Mouse (Mus musculus): ENCODE data around the gene 2310039H08Rik.
A peak's percentile ranks its signal among the peaks of the same experiment; 100 is the strongest.
"Not testable (repeated sequence)": the region's sequence is repeated elsewhere in the genome, so short reads cannot be mapped to it uniquely, and the experiment has no call there.

2310039H08Rik gene

DNA sequence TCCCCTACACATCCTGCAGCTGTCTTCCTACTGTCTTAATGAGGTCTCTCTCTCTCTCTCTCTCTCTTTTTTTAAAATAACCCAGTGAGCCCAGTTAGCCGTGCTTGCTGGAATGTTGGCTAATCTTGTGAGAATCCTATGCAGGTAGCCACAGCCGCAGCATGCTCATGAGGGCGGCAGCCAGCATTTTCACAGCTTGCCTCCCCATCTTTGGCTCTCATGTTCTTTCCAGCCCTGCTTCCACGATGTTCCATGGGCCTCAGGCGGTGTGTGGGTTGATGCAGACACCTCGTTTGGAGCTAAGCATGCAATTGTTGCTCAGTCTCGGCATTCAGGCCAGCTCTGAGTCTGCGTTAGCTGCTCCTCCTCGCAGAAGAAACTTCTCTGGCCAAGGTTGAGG is 7.5 kb upstream of the 2310039H08Rik start:
- not testable (repeated sequence) for DNase-seq

DNA sequence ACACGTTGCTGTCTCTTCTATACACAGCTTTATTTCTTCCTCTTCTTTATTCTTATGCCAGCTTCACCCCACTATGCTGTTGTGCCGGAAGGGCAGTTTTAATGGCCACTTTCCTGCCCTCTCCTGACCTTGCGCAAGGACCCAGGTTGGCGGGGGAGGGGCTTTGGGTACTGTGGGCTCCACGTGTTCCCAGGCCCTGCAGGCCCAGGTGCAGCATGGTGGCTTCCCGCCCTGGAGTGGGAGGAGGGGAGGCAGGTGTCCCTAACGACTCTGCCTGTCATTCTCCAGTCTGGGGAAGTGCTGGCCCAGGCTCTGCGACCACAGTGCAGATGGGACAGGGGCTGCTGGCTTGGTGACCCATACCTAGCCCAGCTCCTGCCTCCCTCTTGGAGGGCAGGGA is 4.6 kb upstream of the 2310039H08Rik start:
- peak; percentile 34 for DNase-seq

DNA sequence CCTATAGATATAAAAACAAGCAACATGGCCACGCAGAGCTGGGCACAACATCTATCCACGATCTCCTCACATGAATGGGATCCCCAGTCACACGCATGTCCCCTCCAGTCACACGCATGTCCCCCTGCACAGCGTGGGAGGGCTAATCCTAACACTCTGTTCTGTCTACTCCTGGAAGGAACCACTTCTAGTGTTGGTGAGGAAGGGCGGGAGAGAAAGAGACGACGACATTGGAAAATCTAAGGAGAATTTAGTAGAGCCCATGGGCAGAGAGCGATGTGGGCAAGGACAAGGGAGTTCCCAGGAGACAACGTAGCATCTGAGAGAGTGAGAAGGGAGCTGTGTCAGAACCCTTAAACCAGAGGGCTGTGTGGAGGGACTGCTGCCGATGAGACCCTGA is 1.9 kb upstream of the 2310039H08Rik start:
- no peak for DNase-seq

DNA sequence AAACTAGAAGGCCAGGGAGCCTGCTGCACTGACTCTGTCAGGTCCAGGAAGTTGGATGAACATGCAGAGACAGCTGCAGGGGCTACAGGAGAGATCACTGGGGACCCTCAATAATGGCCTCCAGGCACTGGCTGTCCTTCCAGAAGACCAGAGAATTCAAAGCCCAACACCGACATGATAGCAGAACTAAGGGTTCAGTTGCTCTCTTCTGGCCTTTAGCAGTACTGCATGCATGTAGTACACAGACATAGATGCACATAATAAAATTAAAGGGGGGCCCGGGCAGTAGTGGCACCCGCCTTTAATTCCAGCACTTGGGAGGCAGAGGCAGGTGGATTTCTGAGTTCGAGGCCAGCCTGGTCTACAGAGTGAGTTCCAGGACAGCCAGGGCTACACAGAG is 1.4 kb upstream of the 2310039H08Rik start:
- DNase-seq = no peak

DNA sequence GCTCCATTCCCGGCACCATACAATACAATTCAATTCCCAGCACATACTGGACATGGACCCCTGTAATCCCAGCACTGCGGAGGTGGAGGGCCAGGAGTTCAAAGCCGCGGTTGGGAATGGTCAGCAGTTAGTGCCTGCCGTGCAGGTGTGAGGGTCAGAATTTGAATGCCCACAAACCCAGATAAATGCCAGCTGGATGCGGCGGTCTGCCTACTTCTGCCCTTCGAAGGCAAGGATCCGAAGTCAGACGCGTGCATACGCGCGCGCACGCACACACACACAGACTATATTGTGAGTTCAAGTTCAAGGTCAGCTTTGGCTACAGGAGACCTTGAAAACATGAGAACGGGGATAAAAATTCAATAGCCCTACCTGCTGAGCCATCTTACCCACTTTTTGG is 819 bp upstream of the 2310039H08Rik start:
- peak; percentile 20 for DNase-seq

DNA sequence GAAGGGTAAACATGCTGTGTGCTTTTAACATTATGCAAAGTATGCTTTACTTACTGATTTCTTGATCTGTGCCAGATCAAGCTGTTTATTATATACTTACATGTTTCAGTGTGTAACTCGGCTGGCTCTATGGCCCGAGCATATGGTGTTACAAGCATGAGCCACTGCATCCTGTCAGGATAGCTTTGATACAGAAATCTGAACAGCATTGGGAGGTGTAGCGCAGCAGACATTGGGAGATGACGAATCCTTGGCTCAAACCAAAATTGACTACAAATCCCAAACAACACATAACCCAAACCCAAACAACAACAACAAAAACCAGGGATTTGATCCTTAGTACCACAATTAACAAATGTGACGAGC is 414 bp upstream of the 2310039H08Rik start:
- DNase-seq = no peak

DNA sequence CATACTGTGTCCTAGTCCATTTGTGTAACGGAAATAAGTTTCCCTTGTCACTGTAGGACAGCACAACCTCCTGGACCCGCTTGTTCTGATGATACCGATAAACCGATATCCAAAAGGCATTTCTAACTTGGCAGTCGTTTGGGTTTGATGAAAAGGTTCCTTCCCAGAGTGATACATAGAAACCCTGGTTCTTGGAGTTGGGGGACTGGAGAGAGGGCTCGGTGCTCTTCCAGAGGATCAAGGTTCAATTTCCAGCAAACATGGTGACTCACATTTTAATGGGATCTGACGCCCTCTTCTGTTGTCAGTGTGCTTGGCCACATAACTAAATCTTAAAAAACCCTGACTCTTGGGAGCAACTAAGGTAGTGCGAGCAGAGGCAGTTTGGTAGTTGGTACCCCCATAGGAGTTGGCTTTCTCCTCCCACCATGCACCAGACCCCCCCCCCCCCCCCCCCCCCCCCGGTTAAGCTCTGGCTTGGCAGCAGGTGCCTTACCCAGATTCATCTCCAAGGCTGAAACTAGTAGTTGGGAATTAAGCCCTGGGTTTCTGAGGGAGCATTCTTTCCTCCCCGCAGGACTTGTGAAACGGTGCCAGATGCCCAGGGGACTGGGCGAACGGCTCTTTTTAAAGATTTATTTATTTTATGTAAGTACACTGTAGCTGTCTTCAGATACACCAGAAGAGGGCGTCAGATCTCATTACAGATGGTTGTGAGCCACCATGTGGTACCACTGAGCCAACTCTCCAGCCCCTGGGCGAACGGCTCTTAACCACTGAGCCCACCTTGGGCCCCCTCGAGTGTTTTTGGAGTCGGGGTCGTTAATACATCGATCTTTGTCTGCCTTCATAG is 1.1 kb downstream of the 2310039H08Rik start:
- peak; percentile 15 for DNase-seq

DNA sequence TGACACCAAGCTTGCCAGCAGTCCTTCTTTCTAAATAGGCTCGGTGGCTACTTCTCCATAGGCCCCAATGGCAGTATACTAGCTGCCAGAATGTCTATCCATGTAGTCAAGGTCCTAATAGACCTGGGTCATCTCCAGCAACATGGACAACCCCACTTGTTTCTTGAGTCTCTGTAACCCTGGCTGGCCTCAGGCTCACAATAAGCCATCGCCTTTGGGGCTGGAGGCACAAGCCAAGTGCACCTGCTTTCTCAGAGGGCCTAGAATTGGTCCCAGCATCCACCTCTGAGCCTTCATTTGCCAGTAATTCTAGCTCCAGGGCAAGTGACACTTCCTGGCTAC is 1.7 kb downstream of the 2310039H08Rik start:
- no peak for DNase-seq

DNA sequence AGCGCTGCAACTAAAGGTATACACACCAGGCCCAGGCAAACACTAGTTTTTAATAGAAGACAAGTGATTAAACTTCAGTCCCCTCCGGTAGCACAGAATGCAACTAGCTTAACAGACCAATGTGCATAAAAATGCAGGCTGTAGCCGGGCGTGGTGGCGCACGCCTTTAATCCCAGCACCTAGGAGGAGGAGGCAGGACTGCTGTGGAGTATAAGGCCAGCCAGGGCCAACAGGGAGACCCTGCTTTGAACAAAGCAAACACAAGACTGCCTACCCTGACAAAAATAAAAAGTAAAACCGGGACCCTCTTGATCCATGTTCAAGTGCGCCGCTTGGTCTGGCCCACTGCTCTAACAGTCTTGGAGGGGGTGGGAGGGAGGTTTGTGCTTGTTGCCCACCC is 2.6 kb downstream of the 2310039H08Rik start:
- DNase-seq = no peak

DNA sequence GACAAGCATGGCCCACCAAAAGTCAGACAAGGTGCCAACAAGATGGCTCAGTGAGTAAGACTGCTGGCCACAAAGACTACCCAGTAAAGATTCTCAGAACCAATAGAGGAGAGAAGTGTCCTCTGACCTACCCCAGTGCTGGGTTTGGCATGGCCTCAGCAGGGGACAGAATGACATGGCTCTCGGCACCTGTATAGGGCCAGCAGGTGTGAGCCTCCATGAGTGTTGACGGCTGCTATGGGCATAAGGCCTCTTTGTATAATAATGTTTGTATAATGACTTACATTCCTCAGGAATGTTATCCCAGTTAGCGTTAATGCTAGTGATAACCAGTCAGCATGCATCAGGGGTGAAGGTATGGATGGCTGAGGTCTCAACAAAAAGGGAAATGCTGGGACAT is 3.7 kb downstream of the 2310039H08Rik start:
- no peak for DNase-seq

DNA sequence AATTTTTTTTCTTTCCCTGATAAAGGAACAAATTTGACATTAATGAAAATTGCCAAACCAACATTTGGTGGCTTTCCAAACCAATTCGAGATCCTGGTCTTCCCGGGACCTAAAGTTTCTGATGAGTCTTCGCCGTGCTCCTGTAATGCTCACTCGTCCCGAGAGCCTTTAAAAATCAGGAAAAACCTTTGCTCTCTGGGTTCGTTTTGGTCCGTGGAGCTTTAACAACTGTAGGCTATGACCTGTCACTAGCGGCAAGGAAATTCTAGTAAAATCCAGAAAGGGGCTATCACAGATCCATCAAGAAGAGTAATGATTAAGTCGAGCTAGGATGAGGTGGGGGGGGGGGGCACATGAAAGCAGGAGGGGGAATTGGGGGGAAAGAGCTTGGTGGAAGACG is 9.4 kb downstream of the 2310039H08Rik start:
- peak; percentile 29 for DNase-seq

DNA sequence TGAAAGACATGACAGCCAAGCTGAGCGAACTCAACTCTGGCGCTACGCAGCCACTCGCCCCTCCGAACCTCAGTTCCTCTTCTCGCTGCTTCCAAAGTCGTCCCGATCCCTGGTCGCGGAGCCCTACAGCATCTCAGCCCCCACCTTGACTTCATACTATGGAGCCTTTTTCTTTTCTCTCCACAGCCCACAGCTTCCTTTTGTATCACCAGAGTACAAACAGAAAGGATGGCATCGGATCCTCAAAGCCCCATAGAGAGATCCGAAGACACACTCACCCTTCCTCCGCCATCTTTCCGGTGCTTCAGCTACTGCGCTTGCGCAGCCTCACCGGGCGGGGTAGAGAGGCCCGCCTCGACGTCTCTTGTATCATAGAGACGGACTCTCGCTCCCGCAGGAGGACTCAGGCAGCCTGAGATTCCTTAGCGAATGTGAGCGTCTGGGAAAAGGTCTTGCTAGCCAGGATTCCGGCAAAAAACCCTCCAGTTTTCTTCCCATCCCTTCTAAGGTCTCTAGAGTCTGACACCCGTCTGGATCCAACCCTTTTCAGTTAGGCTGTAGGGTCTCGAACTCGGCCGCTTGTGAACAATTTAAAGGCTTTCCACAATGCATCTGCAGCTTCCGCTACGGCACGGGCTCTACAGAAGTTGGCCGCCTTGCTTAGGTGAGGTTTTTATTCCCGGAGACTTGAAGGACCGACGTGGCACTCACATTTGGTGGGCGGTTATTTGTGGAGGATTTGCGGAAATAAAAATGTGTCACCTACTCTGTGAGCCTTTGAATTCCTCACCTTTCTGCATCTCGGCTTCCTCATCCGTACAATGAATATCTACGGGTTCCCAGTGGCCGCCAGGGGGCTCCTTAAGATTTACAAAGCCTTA is 10.1 kb downstream of the 2310039H08Rik start, which contains the start of gene Rpl7l1:
Gene Rpl7l1, minus strand, starts transcription at position 332 of the 881 bp plus-strand sequence.
- peak; percentile 93 for DNase-seq

DNA sequence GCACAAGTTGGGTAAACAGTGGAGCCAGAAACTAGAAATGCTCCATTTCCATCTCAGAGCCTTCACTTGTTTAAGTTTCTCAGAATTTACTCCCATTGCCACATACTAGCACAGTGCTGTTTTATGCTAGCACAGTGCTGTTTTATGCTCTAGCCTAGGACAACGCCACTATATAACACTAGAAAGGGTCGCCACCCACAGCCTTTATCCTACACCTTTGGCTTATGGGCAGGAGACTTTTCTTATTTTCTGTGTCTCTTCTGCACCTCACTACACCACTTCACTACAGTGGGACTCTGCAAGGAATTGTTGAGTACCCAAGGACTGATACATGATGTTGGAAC is 10.8 kb downstream of the 2310039H08Rik start:
- no peak for DNase-seq

DNA sequence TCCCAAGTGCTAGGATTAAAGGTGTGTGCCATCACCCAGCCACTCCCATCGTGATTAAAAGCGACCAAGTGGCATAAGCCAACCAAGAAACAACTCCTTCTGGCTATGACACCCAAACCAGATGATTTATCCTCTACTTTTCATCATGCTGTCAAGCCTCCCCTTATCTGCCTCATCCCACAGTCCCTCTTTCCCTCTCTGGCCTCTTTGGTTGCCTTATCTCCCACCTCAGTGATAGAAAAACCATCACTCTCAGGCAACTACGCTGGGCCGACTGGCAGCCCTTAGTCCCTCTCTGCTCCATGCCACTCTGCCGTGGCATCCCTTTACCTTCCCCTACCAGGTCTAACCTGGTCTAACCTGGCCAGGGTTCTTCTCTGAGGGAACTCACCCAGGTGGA is 14.5 kb downstream of the 2310039H08Rik start:
- no peak for DNase-seq

DNA sequence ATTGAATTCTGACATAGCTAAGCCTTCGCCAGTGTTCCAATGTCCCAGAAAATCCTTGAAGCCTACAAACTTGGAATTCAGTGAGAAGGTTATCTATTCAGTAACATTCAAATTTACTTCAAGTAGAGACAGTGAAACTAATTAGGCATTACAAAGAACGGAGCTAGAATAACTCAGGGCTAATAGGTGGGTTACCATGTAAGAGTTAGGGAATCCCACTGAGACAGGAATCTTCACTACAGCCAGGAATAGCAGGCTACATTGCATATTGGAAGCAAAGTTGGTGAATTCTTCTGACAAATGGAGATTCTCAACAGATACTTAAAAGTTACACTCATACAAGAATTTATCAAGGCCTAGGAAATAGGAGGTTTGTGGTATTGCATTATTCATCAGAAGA is 15.5 kb downstream of the 2310039H08Rik start:
- DNase-seq = not testable (repeated sequence)

DNA sequence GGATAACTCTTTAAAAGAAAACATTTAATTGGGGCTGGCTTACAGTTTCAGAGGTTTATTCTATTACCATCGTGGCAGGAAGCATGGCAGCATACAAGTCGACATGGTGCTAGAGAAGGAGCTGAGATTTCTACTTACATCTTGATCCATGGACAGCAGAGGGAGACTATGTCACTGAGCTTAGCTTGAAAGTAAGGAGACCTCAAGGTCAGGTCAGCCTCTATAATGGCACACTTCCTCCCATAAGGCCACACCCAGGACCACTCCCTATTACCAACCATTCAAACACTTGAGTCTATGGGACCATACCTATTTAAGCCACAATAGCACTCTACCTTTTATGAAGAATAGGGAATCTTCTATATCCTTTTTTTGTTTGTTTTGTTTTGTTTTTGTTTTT is 20.5 kb downstream of the 2310039H08Rik start:
- no peak for DNase-seq

DNA sequence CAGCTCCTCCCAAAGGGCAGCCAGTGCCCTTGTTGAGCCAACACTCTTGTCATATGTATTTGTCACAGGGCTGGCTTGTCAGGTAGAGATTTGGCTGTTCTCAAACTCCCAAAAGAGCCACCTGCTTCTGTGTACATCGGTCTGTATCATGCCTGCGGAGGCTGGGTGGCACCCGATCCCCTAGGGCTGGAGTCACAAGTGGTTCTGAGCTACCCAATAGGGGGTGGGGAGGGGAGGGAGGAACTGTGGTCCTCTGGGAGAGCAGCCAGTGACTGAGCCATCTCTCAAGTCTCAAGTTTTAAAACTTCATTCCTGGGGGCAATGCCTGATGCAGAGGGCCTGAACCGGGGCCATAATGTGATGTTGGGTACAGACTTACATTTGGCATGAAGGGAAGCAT is 24.3 kb downstream of the 2310039H08Rik start:
- DNase-seq = no peak

DNA sequence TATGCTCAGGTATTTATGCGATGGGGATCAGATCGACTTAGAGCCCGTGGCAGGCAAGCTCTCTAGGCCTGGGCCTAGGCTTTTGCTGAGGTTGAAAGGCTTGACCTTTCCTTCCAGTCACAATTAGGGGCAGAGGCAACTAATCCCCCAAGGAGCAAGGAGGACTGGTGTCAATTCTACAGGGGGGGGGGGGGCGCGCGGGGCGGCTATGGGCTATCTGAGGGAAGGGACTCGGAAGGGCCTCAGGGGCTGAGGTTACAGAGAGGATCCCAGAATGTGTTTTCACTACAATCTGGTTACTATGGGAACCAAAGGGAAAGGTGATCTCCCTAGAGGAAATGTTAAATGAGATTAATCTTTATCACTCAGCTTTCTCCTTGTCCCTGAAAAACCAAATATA is 25.0 kb downstream of the 2310039H08Rik start:
- no peak for DNase-seq

DNA sequence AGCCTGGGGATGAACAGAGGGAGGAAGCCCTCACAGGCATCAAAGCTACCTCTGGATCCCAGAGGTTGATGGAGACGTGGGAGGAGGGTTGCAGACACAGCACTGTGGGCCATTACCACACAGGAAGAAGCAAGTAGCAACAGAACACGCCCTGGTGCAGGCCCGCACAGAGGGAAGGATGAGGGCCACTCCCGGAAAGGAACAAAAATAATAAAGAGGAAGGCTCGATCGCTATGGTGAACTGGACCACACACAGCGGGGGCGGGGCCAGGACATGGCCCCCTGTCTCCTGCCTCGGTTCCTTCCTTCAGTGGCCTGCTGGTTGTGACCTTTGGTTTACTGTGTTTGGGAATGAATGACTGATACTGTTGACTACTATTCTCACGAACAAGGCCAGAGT is 27.2 kb downstream of the 2310039H08Rik start:
- no peak for DNase-seq

DNA sequence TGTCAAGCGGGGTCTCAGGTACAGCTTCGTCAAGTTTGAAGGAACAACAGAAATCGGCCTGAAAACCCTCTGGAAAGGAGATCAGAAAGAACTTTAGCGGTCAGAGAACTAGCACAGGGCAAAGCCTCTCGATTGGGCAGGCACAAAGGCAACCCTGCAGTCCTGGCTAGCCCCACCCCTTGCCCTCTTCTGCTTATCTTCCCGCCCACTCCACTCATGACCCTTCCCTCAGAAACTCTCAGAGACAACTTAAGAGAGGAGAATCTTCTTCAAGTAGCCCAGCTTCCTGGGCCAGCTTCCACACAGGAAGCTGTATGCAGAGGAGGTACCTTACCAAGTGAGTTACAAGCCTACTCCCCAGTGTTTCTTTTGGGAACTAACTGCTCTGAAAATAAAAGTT is 29.3 kb downstream of the 2310039H08Rik start:
- no peak for DNase-seq

DNA sequence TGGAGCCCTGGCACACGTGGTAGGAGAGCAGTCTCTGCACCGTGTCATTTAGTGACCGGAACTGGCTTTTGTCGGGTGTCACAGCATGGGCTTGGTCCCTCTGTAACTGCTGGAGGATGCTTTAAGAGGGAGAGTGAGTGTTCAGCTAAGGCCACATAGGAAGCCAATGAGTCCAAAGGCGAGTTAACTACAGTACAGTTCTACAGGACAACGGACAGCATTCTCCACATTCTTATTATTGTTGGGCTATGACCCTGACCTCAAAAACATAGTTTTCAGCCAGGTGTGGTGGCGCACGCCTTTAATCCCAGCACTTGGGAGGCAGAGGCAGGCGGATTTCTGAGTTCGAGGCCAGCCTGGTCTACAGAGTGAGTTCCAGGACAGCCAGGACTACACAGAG is 35.9 kb downstream of the 2310039H08Rik start:
- DNase-seq = no peak

DNA sequence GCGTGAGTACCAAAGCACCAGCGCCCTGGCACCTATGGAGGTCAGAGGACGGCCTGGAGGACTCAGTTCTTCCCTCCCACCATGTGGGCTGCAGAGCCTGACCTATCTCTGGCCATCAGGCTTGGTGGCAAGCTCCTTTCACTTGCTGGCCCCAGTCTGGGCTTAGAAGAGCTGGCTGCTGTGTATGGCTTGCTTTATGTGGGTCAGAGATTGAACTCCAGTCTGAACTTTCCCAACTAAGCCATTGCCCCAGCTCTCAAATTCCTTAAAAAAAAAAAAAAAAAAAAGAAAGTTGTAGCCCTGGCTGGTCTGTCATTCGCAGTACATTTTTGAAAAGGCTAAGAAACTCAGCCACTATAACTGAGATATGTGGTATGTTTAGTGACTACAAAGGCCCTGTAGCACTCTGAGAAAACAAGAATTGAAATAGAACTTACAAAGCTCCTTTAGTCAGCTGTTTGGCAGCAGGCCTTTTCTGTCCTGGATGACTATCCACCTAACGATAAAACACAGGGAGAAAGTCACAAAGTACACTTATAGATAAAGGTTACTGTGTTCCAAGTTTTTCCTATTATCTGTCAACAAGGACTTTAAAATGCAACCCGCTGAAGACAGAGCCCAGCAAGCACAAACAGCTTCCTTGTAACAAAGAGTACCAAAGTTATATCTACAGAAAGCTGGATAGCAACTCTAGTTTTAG is 36.8 kb downstream of the 2310039H08Rik start:
- no peak for DNase-seq

DNA sequence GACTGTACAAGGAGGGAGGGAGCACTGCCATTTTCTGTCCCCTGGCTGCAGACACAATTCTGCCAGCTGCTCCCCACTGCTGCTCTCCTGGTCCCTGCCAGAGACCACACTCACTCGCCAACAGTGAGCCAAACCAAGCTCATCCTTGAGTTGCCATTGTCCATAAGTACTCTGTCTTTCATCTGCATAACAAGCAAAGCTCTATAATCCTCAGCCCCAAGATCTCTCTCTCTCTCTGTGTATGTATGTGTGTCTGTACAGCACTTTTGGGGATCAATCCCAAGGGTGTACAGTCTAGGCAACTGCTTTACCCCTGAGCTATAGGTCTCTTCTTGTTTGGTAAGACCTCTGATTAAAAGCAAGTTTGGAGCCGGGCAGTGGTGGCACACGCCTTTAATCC is 38.2 kb downstream of the 2310039H08Rik start:
- no peak for DNase-seq

DNA sequence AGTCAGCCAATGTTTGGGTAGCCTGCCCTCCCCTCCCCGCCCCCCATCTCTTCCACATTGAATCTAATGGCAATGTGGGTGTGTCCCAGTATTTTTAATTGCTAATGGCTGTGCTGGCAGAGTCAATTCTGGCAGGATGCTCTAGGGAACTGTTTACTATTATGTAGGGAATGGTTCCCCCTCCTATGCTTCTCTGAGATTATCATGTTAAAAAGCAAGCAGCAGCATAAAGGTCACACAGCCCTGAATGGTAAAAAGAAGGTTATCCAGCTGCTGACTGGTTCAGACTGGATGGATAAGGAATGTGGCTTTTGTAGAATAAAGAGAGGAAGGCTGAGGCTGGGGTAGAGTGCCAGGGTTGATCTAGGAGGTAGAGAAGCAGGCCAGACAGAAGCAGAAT is 40.0 kb downstream of the 2310039H08Rik start:
- no peak for DNase-seq

Measured in kidney, postnatal 14 days (tissue).